Mouse (Mus musculus) large intestine, adult 2 months (tissue): ENCODE measurements around the gene Smg1. TPM values are rescaled to one million over a fixed set of nuclear protein-coding genes. Genes with fewer than 3 reads are reported as not detected.
"Not testable (repeated sequence)": the region's sequence is repeated elsewhere in the genome, so short reads cannot be mapped to it uniquely, and the experiment has no call there.

Source experiments
- DNase-seq: peaks from one replicate; pipeline ENCODE4 v3.0.0-alpha.2; 2012; ENCODE audit warnings: low read depth, low spot score
- WGBS: fragments of 180-500 bp; shearing (Covaris S2); methylation state at CpG from one replicate; pipeline ENCODE4 v1.1.7; 2018; 5-methylcytosine and 5-hydroxymethylcytosine counted together
- polyA plus RNA-seq: library from polyadenylated mRNA; depleted of rRNA; stranded (reverse); fragments of >200 nt; gene quantifications from 2 replicates; pipeline ENCODE4 v1.2.3, GENCODE M21; 2012

Smg1 gene
- polyA plus RNA-seq, 1 experiment = 16.9 TPM

GRCm38 (mm10) chr7:118250482-118251160 is 7.2 kb upstream of the Smg1 start:
- WGBS = 47% methylated on average over 4 of the region's 4 CpGs
- no peak for DNase-seq

- DNase-seq = no peak
- 94% methylated on average over 2 of the region's 2 CpGs for WGBS
These were observed 6.1 kb upstream of the Smg1 start for GRCm38 (mm10) chr7:118249563-118249962.

- 74% methylated on average over 8 of the region's 8 CpGs for WGBS
- DNase-seq = no peak
These were observed 4.6 kb upstream of the Smg1 start for GRCm38 (mm10) chr7:118248069-118248468.

GRCm38 (mm10) chr7:118245260-118245659 is 1.8 kb upstream of the Smg1 start:
- no peak for DNase-seq
- WGBS = 97% methylated on average over 3 of the region's 3 CpGs

- no peak for DNase-seq
- under 1% methylated on average over 50 of the region's 50 CpGs for WGBS
These were observed 508 bp downstream of the Smg1 start for GRCm38 (mm10) chr7:118242911-118243412.

GRCm38 (mm10) chr7:118242309-118242708 is 1.2 kb downstream of the Smg1 start:
- WGBS = 3% methylated on average over 6 of the region's 6 CpGs
- no peak for DNase-seq

- DNase-seq = no peak
These were observed 3.1 kb downstream of the Smg1 start for GRCm38 (mm10) chr7:118240402-118240801.

GRCm38 (mm10) chr7:118239996-118240395 is 3.5 kb downstream of the Smg1 start:
- WGBS = 75% methylated on average over 5 of the region's 5 CpGs
- DNase-seq = no peak

GRCm38 (mm10) chr7:118236949-118237348 is 6.5 kb downstream of the Smg1 start:
- DNase-seq = no peak

- 100% methylated on average over 1 of the region's 1 CpGs for WGBS
- DNase-seq = no peak
These were observed 9.2 kb downstream of the Smg1 start for GRCm38 (mm10) chr7:118234236-118234635.

- no peak for DNase-seq
These were observed 10.9 kb downstream of the Smg1 start for GRCm38 (mm10) chr7:118232613-118233012.

- 61% methylated on average over 2 of the region's 2 CpGs for WGBS
- DNase-seq = no peak
These were observed 23.7 kb downstream of the Smg1 start for GRCm38 (mm10) chr7:118219777-118220176.

- WGBS = 98% methylated on average over 2 of the region's 2 CpGs
- DNase-seq = no peak
These were observed 37.1 kb downstream of the Smg1 start for GRCm38 (mm10) chr7:118206396-118206795.

- DNase-seq = no peak
- 91% methylated on average over 4 of the region's 4 CpGs for WGBS
These were observed 47.7 kb downstream of the Smg1 start for GRCm38 (mm10) chr7:118195756-118196155.

GRCm38 (mm10) chr7:118185878-118186277 is 57.6 kb downstream of the Smg1 start:
- 89% methylated on average over 4 of the region's 4 CpGs for WGBS
- DNase-seq = no peak

GRCm38 (mm10) chr7:118184604-118185003 is 58.9 kb downstream of the Smg1 start:
- 79% methylated on average over 1 of the region's 1 CpGs for WGBS
- no peak for DNase-seq

GRCm38 (mm10) chr7:118181123-118181522 is 62.3 kb downstream of the Smg1 start:
- WGBS = 98% methylated on average over 3 of the region's 3 CpGs
- DNase-seq = no peak

GRCm38 (mm10) chr7:118179782-118180181 is 63.7 kb downstream of the Smg1 start:
- no peak for DNase-seq
- WGBS = 86% methylated on average over 3 of the region's 3 CpGs

GRCm38 (mm10) chr7:118175821-118176355 is 67.6 kb downstream of the Smg1 start:
- DNase-seq = peak; percentile 45
- 57% methylated on average over 1 of the region's 1 CpGs for WGBS

- DNase-seq = not testable (repeated sequence)
These were observed 73.3 kb downstream of the Smg1 start for GRCm38 (mm10) chr7:118170125-118170524.

GRCm38 (mm10) chr7:118163006-118163405 is 80.5 kb downstream of the Smg1 start:
- WGBS = 93% methylated on average over 8 of the region's 8 CpGs

More at GRCm38 (mm10) chr7:118170125-118170524, 73.3 kb downstream of the Smg1 start:
- 66% methylated on average over 2 of the region's 2 CpGs for WGBS

More at GRCm38 (mm10) chr7:118163006-118163405, 80.5 kb downstream of the Smg1 start:
- no peak for DNase-seq
